Mouse (Mus musculus) central nervous system, embryonic 18 days (tissue): Measurements from ENCODE around the gene Ccl21a. TPM values are rescaled to one million over a fixed set of nuclear protein-coding genes. Genes with fewer than 3 reads are reported as not detected.

Source experiments
- polyA plus RNA-seq: library from polyadenylated mRNA; depleted of rRNA; stranded (reverse); fragments of >200 nt; gene quantifications from 2 replicates; pipeline ENCODE4 v1.2.3, GENCODE M21; 2012; rRNA removed

Ccl21a gene
- polyA plus RNA-seq, result 0.40 and 0.76 TPM in 2 replicates

DNA sequence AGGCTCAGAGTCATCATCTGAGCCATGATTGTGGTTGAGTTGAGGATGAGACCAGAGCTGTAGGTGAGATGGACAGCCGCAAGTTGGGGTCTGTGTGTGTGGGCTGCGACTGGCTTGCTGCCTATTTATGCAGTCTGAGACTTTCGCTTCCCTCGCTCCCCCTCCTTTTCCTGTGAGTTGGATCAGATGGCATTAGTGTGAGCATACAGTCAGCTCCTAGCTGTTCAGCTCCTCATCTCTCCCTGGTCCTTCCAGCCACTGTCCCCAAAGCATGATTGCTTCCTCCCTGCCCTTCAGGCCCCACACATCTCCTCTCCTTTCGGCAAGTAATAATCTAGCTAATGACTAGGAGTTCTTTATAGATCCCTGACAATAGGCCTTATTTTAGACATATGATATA lies at the start of gene Ccl21a:
Gene Ccl21a, minus strand, starts transcription at position 101 of the 400 bp plus-strand sequence.

GRCm38 (mm10) chr4:42756477-42756876 lies 17.3 kb downstream of the Ccl21a start, which contains the start of gene Ccl19:
Gene Ccl19, minus strand, starts transcription at chr4:42756577.

DNA sequence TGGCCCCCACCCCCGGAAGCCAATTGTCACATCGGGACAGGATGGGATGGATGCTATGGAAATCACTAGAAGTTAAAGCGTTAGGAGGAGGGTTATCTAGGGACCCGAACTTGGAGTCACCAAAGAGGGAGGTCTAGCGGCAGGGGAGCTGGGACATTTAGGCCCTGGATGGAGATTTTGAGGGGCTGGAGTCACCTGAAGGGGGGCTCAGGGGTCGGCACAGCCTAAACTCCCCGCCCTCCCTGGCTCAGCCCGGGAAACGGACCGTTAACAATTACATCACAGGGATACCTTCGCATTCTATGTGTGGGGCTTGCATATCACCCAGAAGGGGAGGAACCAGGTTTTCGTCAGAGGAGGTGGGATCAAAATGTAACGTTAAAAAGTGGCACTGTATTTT lies 38.5 kb downstream of the Ccl21a start, which contains the start of gene 4930578G10Rik:
Gene 4930578G10Rik, plus strand, starts transcription at position 301 of the 400 bp plus-strand sequence.

Other genes with a start within 250 kb of the Ccl21a start
- 0.32 and 0.38 TPM in 2 replicates for gene Fam205a2, start 245.8 kb downstream of the Ccl21a start, polyA plus RNA-seq
- gene Gm10591, start 161.8 kb downstream of the Ccl21a start, polyA plus RNA-seq, result not detected in 2 replicates
- gene Gm2564, start 144.3 kb downstream of the Ccl21a start, polyA plus RNA-seq, result 0.24 TPM in 1 of 2 replicates, not detected in the other
- 1.7 and 3.6 TPM in 2 replicates for gene Ccl27b, start 118.7 kb downstream of the Ccl21a start, polyA plus RNA-seq
- gene Il11ra2, start 112.1 kb downstream of the Ccl21a start, polyA plus RNA-seq, result 0.05 and 0.11 TPM in 2 replicates
- 0.17 and 0.22 TPM in 2 replicates for gene 4930578G10Rik, start 38.4 kb downstream of the Ccl21a start, polyA plus RNA-seq
- gene Ccl19, start 17.4 kb downstream of the Ccl21a start, polyA plus RNA-seq, result 0.19 and 0.23 TPM in 2 replicates
- 0.01 and 0.03 TPM in 2 replicates for gene Fam205a1, start 79.9 kb upstream of the Ccl21a start, polyA plus RNA-seq
- gene Gm12394, start 82.8 kb upstream of the Ccl21a start, polyA plus RNA-seq, result 0.12 TPM in 2 replicates
- not detected in 2 replicates for gene Fam205c, start 100.2 kb upstream of the Ccl21a start, polyA plus RNA-seq
- 83.6 and 94.1 TPM in 2 replicates for gene Phf24, start 142.7 kb upstream of the Ccl21a start, polyA plus RNA-seq
- gene Dnajb5, start 175.8 kb upstream of the Ccl21a start, polyA plus RNA-seq, result 73.4 and 84.6 TPM in 2 replicates
- 0.19 and 0.23 TPM in 2 replicates for gene 1700022I11Rik, start 195.6 kb upstream of the Ccl21a start, polyA plus RNA-seq
- gene Vcp, start 226.5 kb upstream of the Ccl21a start, polyA plus RNA-seq, result 242 and 246 TPM in 2 replicates
- gene Fancg, start 236.5 kb upstream of the Ccl21a start, polyA plus RNA-seq, result 45.5 and 47.3 TPM in 2 replicates